Mouse (Mus musculus): Measurements from ENCODE around the gene Sec22c.
A peak's percentile ranks its signal among the peaks of the same experiment; 100 is the strongest.

Sec22c gene

GRCm38 (mm10) chr9:121653668-121654067 lies 51.6 kb downstream of the Sec22c start:
- no peak for DNase-seq (ENCODE audit: low spot score in 2 of 2)

GRCm38 (mm10) chr9:121647026-121647425 lies 58.3 kb downstream of the Sec22c start:
- no peak for DNase-seq (ENCODE audit: low spot score in 2 of 2)

DNA sequence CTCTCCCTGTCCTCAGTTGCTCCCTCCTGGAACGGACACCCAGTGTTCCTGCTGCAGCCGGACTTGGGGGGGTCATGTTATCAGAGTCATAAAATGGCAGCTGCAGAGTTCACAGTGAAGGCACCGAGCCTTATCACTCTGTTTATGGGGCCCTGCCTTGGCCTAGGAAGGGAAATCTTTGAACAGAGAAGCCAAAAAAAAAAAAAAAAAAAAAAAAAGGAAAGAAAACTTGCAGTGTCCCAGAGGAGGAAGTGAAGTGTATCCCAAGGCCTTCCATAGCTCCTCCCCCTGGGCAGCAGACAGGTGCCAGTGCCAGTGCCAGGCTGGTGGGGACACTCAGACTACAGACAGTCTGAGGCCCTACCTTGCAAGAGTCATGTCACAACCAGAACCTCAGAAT lies 60.4 kb downstream of the Sec22c start:
- DNase-seq (ENCODE audit: low spot score in 2 of 2) = no peak

DNA sequence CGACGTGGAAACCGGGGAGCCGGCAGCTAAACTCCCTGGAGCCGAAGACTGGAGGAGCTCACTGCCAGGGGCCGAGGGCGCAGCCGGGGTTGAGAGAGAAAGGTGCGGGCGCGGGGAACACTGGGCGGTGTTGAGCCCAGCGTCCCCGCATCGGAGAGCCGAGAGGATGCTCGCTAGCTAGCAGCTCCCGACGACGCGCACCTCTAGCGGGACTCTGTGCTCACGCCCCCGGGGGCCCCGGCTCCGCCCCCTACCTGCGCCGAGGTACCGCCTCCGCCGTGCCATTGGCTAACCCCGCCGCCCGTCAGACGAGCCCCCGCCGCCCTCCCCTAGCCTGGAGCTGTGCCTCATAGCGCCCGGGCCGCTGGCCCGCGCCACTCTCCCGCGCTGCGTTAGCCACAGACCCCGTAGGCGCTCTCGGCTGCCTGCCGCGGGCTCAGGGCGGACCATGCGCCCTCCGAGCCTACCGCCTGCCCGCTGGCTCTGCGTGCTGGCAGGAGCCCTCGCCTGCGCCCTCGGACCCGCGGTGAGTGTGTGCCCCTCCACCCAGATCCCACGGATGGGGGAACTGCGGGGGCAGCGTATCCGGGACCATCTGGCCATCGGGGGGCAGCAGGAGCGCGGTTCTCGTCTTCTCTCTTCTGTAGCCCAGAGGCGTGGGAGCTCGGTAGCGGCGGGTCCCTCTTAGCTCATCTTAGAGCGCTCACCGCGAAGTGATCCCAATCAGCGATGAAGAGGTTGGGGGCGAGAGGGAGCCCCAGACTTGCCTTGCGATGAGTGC lies 62.7 kb downstream of the Sec22c start, which contains the start of gene Vipr1:
Gene Vipr1 (plus strand): TSS at position 316 of the 781 bp plus-strand sequence.
- peak; percentile 57 to 83 for DNase-seq (ENCODE audit: low spot score in 2 of 2)

DNA sequence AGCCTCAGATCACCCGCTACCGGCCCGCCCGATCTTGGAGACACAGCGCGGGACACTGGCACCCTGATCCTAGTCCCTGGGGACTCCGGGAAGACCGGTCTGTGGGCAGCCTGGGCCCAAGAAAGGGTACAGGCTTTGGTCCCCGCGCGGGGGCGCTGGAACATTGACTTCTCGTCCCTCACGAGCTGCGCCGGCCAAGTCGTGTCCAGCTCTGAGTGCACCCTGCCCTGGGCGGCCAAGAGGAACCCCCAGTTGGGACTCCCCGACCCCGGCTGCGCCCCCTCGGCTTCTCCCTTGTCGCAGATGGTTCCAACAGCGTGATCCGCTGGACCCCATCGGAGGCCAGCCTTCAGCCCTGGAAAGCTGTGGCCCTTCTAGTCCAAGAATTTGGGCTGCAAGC lies 63.3 kb downstream of the Sec22c start, which contains the start of gene Lyzl4:
Gene Lyzl4 (minus strand): TSS at position 96 of the 400 bp plus-strand sequence.
- DNase-seq (ENCODE audit: low spot score in 2 of 2) = peak in 1 of 2 experiments; percentile 75

DNA sequence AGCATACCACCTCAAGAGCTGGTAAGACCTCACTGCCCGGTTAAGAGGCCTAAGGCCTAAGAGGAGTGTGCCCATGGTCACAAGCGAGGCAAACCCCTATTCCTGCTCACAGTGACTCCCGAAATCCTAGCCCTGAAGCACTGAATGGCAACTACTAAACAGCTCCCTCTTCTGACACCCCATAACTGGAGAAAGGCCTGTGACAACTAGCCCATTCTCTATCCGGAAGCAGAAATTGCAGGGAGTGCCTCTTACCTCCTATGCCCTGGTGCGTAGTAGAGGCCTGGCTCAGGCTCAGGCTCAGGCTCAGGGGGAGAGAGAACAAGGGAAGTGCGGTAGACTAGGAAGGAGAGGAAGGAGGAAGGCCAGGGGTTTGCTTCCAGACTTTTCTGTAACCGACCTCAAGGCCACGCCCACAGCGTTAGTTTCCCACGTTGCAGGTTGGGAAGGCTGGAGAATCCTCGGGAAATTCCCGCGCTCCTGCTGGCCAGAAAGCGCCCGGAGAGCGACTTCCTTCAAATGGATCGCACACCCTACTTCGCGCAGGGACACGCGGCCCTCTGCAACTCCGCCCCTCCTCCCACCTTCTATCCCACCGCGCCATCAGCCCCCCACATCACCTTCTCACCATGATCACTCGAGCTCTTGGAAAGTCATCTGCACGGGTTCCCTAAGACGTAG lies 63.9 kb downstream of the Sec22c start:
- peak in 1 of 2 experiments; percentile 60 for DNase-seq (ENCODE audit: low spot score in 2 of 2)

- DNase-seq (ENCODE audit: low spot score in 2 of 2) = peak; percentile 69 to 88
Measured at GRCm38 (mm10) chr9:121639790-121640189, 65.5 kb downstream of the Sec22c start.

DNA sequence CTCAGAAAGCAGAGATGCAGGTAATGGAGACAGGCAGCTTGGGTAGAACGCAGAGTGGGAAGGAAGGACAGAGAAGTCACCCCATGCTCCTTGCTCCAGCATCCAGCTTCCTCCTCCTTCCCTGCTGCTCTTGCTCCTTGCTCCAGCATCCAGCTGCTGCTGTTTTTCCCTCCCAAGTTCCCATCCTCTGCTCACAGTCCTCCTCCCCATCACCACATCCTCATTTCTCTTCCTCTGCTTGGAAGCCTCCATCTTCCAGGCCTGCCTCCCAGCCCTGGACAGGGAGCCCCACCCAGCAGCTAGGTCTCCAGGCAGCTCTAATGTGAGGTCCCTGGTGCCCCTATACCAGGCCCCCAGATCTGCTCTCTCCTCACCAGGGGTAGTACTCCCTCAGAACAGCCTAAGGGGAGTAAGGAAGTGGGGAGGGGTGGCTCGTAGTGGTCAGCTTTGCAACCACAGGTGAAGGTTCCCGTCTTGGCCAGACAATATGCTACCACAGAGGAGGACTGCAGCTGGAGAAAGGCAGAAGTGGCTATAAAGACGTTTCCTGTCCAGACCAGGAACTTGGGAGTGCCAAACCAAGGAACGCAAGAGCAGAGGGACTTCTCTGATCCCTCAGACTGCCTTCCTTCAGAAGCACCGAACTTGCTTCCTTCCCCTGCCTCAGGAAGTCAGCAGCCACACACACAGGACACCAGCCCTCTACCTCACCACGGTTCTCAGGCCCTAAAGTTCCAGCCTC lies 69.3 kb downstream of the Sec22c start:
- no peak for DNase-seq (ENCODE audit: low spot score in 2 of 2)

DNA sequence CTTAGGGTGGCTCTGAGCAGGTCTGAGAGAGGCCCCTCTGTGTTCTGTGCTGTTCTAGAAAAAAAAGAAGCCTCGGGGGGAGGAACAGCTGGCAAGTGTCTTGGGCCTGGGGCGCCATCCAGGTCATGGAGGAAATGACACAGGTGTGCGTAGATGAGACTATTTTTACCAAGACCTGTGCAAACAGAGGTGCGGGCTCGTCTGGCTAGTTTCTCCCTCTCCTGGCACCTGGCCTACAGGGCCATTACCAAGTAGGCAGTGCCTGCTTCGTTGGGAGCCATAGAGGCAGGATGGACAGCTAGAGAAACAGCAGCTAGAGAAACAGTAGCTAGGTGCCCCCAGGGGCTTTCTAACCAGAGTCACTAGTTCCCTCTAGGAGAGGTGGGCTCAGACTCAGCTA lies 72.0 kb downstream of the Sec22c start:
- no peak for DNase-seq (ENCODE audit: low spot score in 2 of 2)

- no peak for DNase-seq (ENCODE audit: low spot score in 2 of 2)
Measured at GRCm38 (mm10) chr9:121632891-121633290, 72.4 kb downstream of the Sec22c start.

GRCm38 (mm10) chr9:121631946-121632345 lies 73.3 kb downstream of the Sec22c start:
- DNase-seq (ENCODE audit: low spot score in 2 of 2) = no peak

DNA sequence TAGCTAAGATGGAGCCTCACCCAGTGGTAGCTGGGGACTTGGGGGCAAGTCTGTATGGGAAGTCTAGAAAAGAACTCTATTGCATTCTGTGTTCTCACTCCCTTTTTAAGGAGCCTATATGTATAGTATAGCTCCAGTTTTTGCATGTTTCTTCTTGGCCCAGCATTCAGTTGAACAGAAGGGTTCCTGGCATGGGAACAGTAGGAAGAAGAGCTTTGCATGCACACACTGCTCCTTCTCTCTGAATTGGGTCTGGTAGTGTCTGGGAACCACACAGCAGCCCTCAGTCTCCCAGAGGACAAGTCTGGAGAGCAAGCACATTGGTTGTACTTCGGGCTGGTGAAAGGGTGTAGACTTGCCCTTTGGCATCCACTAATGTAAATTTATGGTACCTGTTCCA lies 74.7 kb downstream of the Sec22c start:
- DNase-seq (ENCODE audit: low spot score in 2 of 2) = no peak
